Mouse (Mus musculus) midbrain, embryonic 10.5 days (tissue): ENCODE measurements around the gene D3Ertd254e. TPM values are rescaled to one million over a fixed set of nuclear protein-coding genes. Genes with fewer than 3 reads are reported as not detected.
A peak's percentile ranks its signal among the peaks of the same experiment; 100 is the strongest.

Experiments
- DNase-seq: peaks from one replicate; pipeline ENCODE4 v3.0.0-alpha.2; 2017; ENCODE audit warnings: low spot score
- H3K27ac ChIP-seq: fragments of 300-500 bp; sonication (generic); replicated peaks from 2 replicates; pipeline ENCODE4 v1.5.1; 2016; ENCODE audit warnings: mild to moderate bottlenecking
- H3K27me3 ChIP-seq: fragments of 300-500 bp; sonication (generic); 2 replicates; pipeline ENCODE4 v1.6.1; 2016; ENCODE audit warnings: low read depth, mild to moderate bottlenecking; ENCODE audit not compliant: poor library complexity, severe bottlenecking
- H3K36me3 ChIP-seq: fragments of 300-500 bp; sonication (generic); 2 replicates; pipeline ENCODE4 v1.6.1; 2016; ENCODE audit warnings: mild to moderate bottlenecking, moderate library complexity
- H3K4me1 ChIP-seq: fragments of 300-500 bp; sonication (generic); 2 replicates; pipeline ENCODE4 v1.6.1; 2016
- H3K4me3 ChIP-seq: fragments of 300-500 bp; sonication (generic); 2 replicates; pipeline ENCODE4 v1.5.1; 2016; ENCODE audit warnings: mild to moderate bottlenecking, moderate library complexity
- H3K9me3 ChIP-seq: fragments of 300-500 bp; sonication (generic); replicated peaks from 2 replicates; pipeline ENCODE4 v1.6.1; 2016; ENCODE audit warnings: mild to moderate bottlenecking
- WGBS: fragments of 180-500 bp; shearing (Covaris S2); methylation state at CpG from one replicate; pipeline ENCODE4 v1.1.7; 2016; 5-methylcytosine and 5-hydroxymethylcytosine counted together
- polyA plus RNA-seq: library from polyadenylated mRNA; unstranded; fragments of >200 nt; fragmentation: Nextera tagmentation; extraction: Ambion mirVana; gene quantifications from 2 replicates; pipeline ENCODE4 v1.2.1, GENCODE M21; 2016

The D3Ertd254e gene
- polyA plus RNA-seq, 1 experiment from 2014 or later: 9.1 TPM

DNA sequence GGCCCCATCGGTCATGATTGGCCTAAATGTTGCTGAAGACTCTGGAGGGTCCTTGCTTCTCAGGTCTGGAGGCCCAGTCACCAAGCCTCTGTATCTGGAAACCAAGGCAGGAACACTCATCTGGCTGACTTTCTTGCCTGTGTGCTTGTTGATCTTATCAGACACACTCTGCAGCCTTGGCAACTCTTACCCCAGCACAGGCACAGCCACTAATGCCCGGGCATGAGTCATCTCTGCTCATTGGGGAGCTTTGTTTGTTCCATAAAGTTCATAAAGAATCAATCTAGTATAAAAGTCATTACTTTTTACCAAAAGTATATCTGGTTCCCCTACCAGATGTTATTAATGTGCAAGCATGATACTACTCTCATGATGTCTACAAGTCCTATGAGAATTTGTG is 22.9 kb downstream of the D3Ertd254e start:
- no peaks in the 10 kb centered on the region for H3K9me3 ChIP-seq
- DNase-seq: no peak
- 94% methylated on average over 2 of the region's 2 CpGs for WGBS
- H3K36me3 ChIP-seq: peaks cover 7% of the 10 kb centered on the region
- no peaks in the 10 kb centered on the region for H3K4me1 ChIP-seq
- no peak overlapping the region for H3K27ac ChIP-seq
- no peaks in the 10 kb centered on the region for H3K27me3 ChIP-seq
- H3K4me3 ChIP-seq: no peak overlapping the region

DNA sequence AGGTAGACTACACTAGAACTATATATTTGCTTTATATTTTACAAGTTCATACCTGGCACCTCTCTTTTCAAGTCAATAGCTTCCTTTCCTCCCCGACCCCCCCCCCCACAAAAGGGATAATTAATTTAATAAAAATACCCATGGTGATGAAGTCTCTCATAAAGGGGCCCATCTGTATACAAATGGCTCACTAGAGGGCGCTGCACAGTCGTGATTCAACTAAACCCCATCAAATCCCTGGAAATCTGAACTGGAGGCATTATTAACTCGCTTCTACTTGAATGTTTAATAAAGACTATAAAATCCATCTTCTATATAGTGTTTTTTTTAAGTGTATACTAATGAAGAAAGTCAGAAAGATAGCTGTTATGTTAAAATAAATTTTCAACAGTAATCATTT is 30.7 kb downstream of the D3Ertd254e start:
- WGBS: 11% methylated on average over 4 of the region's 4 CpGs
- no peaks in the 10 kb centered on the region for H3K9me3 ChIP-seq
- H3K36me3 ChIP-seq: no peaks in the 10 kb centered on the region
- H3K4me1 ChIP-seq: no peaks in the 10 kb centered on the region
- H3K4me3 ChIP-seq: no peak overlapping the region
- H3K27ac ChIP-seq: no peak overlapping the region
- DNase-seq: peak; percentile 40
- H3K27me3 ChIP-seq: no peaks in the 10 kb centered on the region

DNA sequence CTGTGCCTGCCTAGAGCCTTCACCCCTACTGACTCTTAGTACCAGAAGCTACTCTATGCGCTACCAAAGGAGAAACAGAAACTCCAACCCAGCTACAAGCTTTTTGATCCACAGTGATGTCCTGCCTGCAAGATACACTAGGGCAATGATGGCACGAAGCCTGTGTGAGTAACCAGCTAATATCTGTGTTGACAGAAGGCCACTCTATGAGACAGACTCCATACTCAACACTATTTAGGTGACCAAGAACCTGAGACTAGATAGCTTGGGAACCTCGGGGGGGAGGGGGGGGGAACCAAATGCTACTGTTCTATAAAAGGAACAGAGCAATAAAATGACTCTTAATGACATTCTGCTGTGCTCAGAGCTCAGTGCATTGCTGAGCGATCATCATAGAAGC is 35.7 kb downstream of the D3Ertd254e start:
- H3K4me3 ChIP-seq: no peak overlapping the region
- 84% methylated on average over 4 of the region's 4 CpGs for WGBS
- H3K36me3 ChIP-seq: no peaks in the 10 kb centered on the region
- no peak for DNase-seq
- no peaks in the 10 kb centered on the region for H3K27me3 ChIP-seq
- H3K4me1 ChIP-seq: no peaks in the 10 kb centered on the region
- no peak overlapping the region for H3K27ac ChIP-seq
- no peaks in the 10 kb centered on the region for H3K9me3 ChIP-seq

GRCm38 (mm10) chr3:36189243-36189642 is 38.4 kb downstream of the D3Ertd254e start:
- no peak for DNase-seq
- Histone ChIP-seq H3K27me3 (no peaks in the 10 kb centered on the region), H3K9me3 (no peaks in the 10 kb centered on the region), H3K4me1 (no peaks in the 10 kb centered on the region), H3K4me3 (no peak overlapping the region), H3K36me3 (no peaks in the 10 kb centered on the region), H3K27ac (no peak overlapping the region)
- WGBS: 92% methylated on average over 8 of the region's 8 CpGs

DNA sequence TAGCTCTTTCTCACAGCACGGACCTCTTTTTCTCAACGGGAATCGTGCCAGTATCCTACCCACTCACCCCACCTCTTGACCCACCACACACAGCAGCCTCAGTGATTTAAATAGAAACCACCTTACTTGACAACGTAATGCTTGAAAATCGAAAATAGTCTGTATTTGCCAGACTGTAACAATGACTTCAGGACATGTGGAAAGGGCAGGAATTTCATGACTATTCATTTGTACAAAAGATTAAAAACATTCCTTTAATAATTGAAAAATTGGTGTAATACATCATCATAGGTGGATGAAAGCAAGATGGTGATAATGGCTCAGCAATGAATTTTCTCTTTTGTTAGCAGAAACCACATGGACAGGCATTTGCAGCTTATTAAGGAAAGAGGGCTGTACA is 50.3 kb downstream of the D3Ertd254e start:
- Histone ChIP-seq H3K36me3 (no peaks in the 10 kb centered on the region), H3K27ac (no peak overlapping the region), H3K27me3 (no peaks in the 10 kb centered on the region), H3K4me1 (no peaks in the 10 kb centered on the region), H3K4me3 (no peak overlapping the region), H3K9me3 (no peaks in the 10 kb centered on the region)
- DNase-seq: no peak
- 85% methylated on average over 5 of the region's 5 CpGs for WGBS

DNA sequence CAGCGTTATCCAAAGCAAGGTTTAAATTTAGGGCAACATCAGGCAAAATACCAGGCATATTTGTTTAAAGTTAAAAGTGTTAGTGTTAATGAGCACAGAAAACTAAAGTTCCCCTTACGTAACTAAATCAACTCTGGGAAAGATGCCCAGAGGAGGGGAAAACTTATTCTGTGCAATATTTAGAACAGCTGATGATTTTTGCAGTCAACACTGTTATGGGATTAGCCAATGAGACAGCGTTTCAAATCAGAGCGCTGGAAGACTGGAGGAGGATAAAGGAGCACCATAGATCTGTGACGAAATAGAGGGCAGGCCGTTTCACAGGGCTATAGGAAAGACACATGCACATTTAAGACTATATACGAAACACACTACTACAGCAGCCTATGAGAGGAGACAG is 52.1 kb downstream of the D3Ertd254e start:
- H3K9me3 ChIP-seq: no peaks in the 10 kb centered on the region
- no peak overlapping the region for H3K4me3 ChIP-seq
- no peaks in the 10 kb centered on the region for H3K36me3 ChIP-seq
- H3K27me3 ChIP-seq: no peaks in the 10 kb centered on the region
- no peak overlapping the region for H3K27ac ChIP-seq
- 88% methylated on average over 7 of the region's 7 CpGs for WGBS
- H3K4me1 ChIP-seq: no peaks in the 10 kb centered on the region
- no peak for DNase-seq

DNA sequence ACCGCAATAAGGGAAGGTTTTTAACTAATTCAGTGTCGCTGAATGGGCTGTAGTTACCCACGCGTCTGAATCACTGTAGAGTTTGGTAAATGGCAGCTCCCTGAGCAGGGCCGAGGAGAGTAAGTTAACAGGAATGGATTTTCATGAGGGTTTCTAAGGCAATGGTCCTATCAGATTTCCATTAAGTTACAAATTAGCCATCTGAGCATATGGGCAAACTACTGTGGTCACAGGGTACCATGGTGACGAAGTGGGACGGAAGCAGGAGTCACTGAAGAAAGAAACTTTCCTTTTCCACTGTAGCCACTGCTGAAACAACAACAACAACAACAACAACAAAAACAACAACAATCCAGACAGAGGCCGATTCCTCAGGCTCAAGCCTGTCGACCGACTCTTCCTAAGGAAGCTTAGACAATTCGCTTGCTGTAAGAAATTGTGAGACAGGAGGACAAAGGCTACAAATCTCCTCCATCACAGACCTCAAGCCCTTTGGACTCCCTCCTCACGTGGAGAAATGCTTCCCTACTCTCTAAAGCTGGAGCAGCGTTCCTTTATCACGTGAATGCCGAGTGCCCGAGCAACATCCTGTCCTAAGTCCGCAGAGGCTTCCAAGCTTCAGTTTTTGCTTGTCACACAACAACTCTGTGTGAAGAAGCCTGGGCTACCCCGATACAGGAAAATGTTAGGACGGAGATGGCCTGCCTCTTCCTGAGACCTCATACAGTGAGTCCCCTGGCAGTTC is 56.9 kb downstream of the D3Ertd254e start:
- WGBS: 80% methylated on average over 19 of the region's 19 CpGs
- Histone ChIP-seq H3K27me3 (no peaks in the 10 kb centered on the region), H3K27ac (no peak overlapping the region), H3K36me3 (no peaks in the 10 kb centered on the region), H3K4me3 (no peak overlapping the region), H3K9me3 (no peaks in the 10 kb centered on the region), H3K4me1 (no peaks in the 10 kb centered on the region)
- no peak for DNase-seq

- no peaks in the 10 kb centered on the region for H3K27me3 ChIP-seq
- 79% methylated on average over 11 of the region's 11 CpGs for WGBS
- DNase-seq: peak; percentile 26
- H3K4me3 ChIP-seq: no peak overlapping the region
- no peaks in the 10 kb centered on the region for H3K36me3 ChIP-seq
- no peaks in the 10 kb centered on the region for H3K4me1 ChIP-seq
- no peaks in the 10 kb centered on the region for H3K9me3 ChIP-seq
- no peak overlapping the region for H3K27ac ChIP-seq
Measured at GRCm38 (mm10) chr3:36209776-36210555, 59.1 kb downstream of the D3Ertd254e start.

DNA sequence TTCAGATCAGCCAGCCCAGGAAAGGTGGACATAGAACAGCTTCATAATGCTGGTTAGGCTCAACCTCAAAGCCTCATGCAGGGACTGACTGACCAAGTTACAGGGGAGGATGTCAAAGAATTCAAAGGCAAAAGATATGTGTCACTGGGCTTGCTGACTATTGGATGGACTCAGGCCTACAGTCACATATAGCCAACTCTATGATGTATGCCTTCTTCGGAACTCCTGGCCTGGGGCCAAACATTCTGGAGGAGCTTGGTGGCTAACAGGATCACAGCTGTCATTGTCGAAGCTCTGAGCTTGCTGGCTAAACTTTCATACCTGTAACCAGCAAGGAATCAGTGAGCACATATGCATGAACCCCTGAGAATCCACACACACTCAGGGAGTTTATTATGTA is 60.1 kb downstream of the D3Ertd254e start:
- Histone ChIP-seq H3K4me1 (no peaks in the 10 kb centered on the region), H3K36me3 (no peaks in the 10 kb centered on the region), H3K9me3 (no peaks in the 10 kb centered on the region), H3K4me3 (no peak overlapping the region), H3K27me3 (no peaks in the 10 kb centered on the region), H3K27ac (no peak overlapping the region)
- DNase-seq: no peak
- 84% methylated on average over 2 of the region's 2 CpGs for WGBS

DNA sequence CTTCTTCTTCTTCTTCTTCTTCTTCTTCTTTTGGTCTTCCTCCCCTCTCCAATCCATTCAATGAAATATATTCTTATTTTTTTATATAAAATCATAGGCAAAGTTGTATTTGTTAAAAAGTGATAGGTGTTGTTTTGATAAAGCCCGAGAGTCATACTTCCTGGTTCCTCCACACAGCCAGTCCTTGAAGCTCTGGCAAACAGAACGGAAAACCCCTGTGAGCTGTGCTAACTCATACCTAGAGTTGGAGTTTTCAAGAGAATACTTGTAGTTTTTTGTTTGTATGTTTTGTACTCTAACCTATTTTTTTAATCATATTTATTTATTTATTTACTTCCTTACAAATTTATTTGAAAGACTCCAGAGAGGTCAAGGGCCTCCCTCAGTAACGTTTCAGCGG is 61.9 kb downstream of the D3Ertd254e start:
- no peaks in the 10 kb centered on the region for H3K27me3 ChIP-seq
- no peak for DNase-seq
- no peak overlapping the region for H3K27ac ChIP-seq
- no peaks in the 10 kb centered on the region for H3K9me3 ChIP-seq
- whole genome bisulfite sequencing: 85% methylated on average over 4 of the region's 4 CpGs
- no peaks in the 10 kb centered on the region for H3K4me1 ChIP-seq
- no peaks in the 10 kb centered on the region for H3K36me3 ChIP-seq
- no peak overlapping the region for H3K4me3 ChIP-seq

Other genes with a start within 250 kb of the D3Ertd254e start
- gene Dcun1d1, start 213.6 kb upstream of the D3Ertd254e start, polyA plus RNA-seq: 106 and 110 TPM in 2 replicates
- 35.8 and 37.6 TPM in 2 replicates for gene Mccc1, start 150.3 kb upstream of the D3Ertd254e start, polyA plus RNA-seq
- not detected in 2 replicates for gene Ccdc144b, start 97.5 kb upstream of the D3Ertd254e start, polyA plus RNA-seq
- gene Acad9, start 85.0 kb upstream of the D3Ertd254e start, polyA plus RNA-seq: 97.5 and 99.5 TPM in 2 replicates
- 0.11 TPM in 1 of 2 replicates, not detected in the other for gene Qrfpr, start 71.3 kb downstream of the D3Ertd254e start, polyA plus RNA-seq